ENCODE assay signal across 8 mouse cellular contexts in genomic region chr4:141244931-141245425, GRCm38 (mm10). TPM values are rescaled to one million over a fixed set of nuclear protein-coding genes. Genes with fewer than 3 reads are reported as not detected.
A peak's percentile ranks its signal among the peaks of the same experiment; 100 is the strongest.
DNase-seq lines count a peak whose midpoint lies in the region; ATAC-seq lines count a peak whose summit lies in the region.

No protein-coding gene starts in this region.

- no peaks in the 10 kb centered on the region for H3K9me3 ChIP-seq in hindbrain, embryonic 13.5 days
- H3K9me3 ChIP-seq in stomach, embryonic 15.5 days = no peaks in the 10 kb centered on the region

- peak; percentile 61 to 82 for DNase-seq in urinary bladder, postnatal 4 days (ENCODE audit: low spot score in 2 of 2)
- DNase-seq in urinary bladder, postnatal 10 days (ENCODE audit: low spot score) = no peak
- DNase-seq in fibroblast of lung, adult 2 months (ENCODE audit: low read depth) = peak; percentile 77
- DNase-seq in layer of hippocampus, adult 9-11 months = peak; percentile 65
- peak; percentile 68 for DNase-seq in lung, postnatal 36 days
- DNase-seq in natural killer cell, adult 2 months (ENCODE audit: low spot score in 2 of 2) = no peak

- H3K36me3 ChIP-seq in hindbrain, embryonic 13.5 days = no peaks in the 10 kb centered on the region
- H3K36me3 ChIP-seq in stomach, embryonic 15.5 days = no peaks in the 10 kb centered on the region

- H3K4me2 ChIP-seq in hindbrain, embryonic 13.5 days = peak overlapping the region; percentile 32
- H3K4me2 ChIP-seq in stomach, embryonic 15.5 days = peak overlapping the region; percentile 44

- peaks cover 72% of the 10 kb centered on the region for H3K4me1 ChIP-seq in hindbrain, embryonic 13.5 days (replicated peaks)
- peaks cover 76% of the 10 kb centered on the region for H3K4me1 ChIP-seq in stomach, embryonic 15.5 days

- peaks cover 99% of the 10 kb centered on the region for H3K27me3 ChIP-seq in hindbrain, embryonic 13.5 days
- H3K27me3 ChIP-seq in stomach, embryonic 15.5 days (replicated peaks) = peaks cover 25% of the 10 kb centered on the region

- 12% methylated on average over 9 of the region's 9 CpGs for WGBS in hindbrain, embryonic 13.5 days
- 16% methylated on average over 9 of the region's 9 CpGs for WGBS in stomach, embryonic 15.5 days

- peak overlapping the region; percentile 84 for H3K27ac ChIP-seq in hindbrain, embryonic 13.5 days
- H3K27ac ChIP-seq in stomach, embryonic 15.5 days = peak overlapping the region; percentile 76

- ATAC-seq in hindbrain, embryonic 13.5 days (ENCODE audit: low FRiP score) = peak; percentile 37
- ATAC-seq in stomach, embryonic 15.5 days (ENCODE audit: insufficient read depth, low FRiP score, low read depth) = no peak

- 0 out of 2 replicates have a peak overlapping the region, but pooled peaks have one; percentile 35 for H3K9ac ChIP-seq in hindbrain, embryonic 13.5 days
- H3K9ac ChIP-seq in stomach, embryonic 15.5 days = no peak overlapping the region

- no peak overlapping the region for H3K4me3 ChIP-seq in hindbrain, embryonic 13.5 days
- peak overlapping the region; percentile 40 for H3K4me3 ChIP-seq in stomach, embryonic 15.5 days (replicated peaks)

RNA-seq across cellular contexts. Expression of gene Arhgef19, which starts 5.7 kb away (rescaled TPM):
- 1.4 TPM in 2 replicates for polyA plus RNA-seq in hindbrain, embryonic 13.5 days (2015; fragmentation: Nextera tagmentation; extraction: Ambion mirVana)
- polyA plus RNA-seq in stomach, embryonic 15.5 days (2015; fragmentation: Nextera tagmentation; extraction: Ambion mirVana) = 20.9 and 24.3 TPM in 2 replicates

RNA-seq across cellular contexts. Expression of gene Rsg1, which starts 31.2 kb away (rescaled TPM):
- polyA plus RNA-seq in hindbrain, embryonic 13.5 days (2015; fragmentation: Nextera tagmentation; extraction: Ambion mirVana) = 8.1 and 8.5 TPM in 2 replicates
- polyA plus RNA-seq in stomach, embryonic 15.5 days (2015; fragmentation: Nextera tagmentation; extraction: Ambion mirVana) = 5.8 TPM in 2 replicates

RNA-seq across cellular contexts. Expression of gene Epha2, which starts 56.1 kb away (rescaled TPM):
- polyA plus RNA-seq in hindbrain, embryonic 13.5 days (2015; fragmentation: Nextera tagmentation; extraction: Ambion mirVana) = 1.5 and 1.8 TPM in 2 replicates
- 5.9 and 7.3 TPM in 2 replicates for polyA plus RNA-seq in stomach, embryonic 15.5 days (2015; fragmentation: Nextera tagmentation; extraction: Ambion mirVana)

Comparison
In these comparisons a context has a peak if more than half of its experiments do, and no peak if none do; other contexts are left out.
1. DNase-seq: peak in urinary bladder, postnatal 4 days (2 of 2), fibroblast of lung, adult 2 months (single experiment), layer of hippocampus, adult 9-11 months (single experiment) and lung, postnatal 36 days (single experiment); none in urinary bladder, postnatal 10 days (single experiment) and natural killer cell, adult 2 months (0 of 2).